12 mouse cellular contexts compared by ENCODE assay signal in the genomic region with DNA sequence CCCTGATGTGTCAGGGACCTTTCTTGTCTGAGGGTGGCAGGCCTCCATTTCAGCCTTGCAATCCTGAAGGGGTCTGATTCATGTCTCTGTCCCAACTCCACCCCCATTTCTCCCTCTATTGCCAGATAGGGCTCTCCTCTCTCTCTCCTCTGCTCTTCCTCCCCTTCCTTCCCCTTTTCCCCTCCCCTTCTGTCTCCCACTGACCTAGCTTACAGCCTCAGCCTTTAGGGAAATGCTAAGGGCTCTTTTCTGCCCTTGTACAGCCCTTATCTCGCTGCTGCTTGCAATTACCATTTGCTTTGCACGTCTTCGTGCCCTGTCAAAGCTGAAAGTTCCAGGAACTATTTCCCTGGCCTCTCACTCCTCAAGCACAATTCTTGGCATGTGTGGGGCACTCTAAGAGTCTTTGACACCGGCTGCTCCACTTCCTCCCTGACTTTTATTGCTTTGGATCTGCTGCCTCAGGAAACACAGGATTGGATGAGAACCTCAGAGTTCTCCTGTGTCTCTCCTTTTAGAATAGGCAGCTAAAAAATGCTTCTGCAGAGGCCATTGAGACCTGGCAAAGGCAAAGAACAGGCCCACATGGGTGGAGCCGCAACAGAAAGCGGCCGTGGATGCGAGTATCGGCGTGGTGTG.
DNase-seq lines count a peak whose midpoint lies in the region; ATAC-seq and TF ChIP-seq lines count a peak whose summit lies in the region.
"Had no signal": no experiment of that assay in that cellular context is flagged by ENCODE, and none has a peak within 500 bp of the region (broad histone marks: within the 10 kb centered on the region; RNA-seq: fewer than 3 reads in every experiment).

No protein-coding gene starts in this region.

- ATAC-seq in heart, postnatal 0 days (ENCODE audit: insufficient read depth, low read depth) = peak; percentile 41; the same call in 1 of the 2 replicates
- ATAC-seq in heart, embryonic 12.5 days (ENCODE audit: insufficient number of reproducible peaks, low FRiP score) = no peak
- ATAC-seq in kidney, embryonic 14.5 days (ENCODE audit: low FRiP score, low TSS enrichment) = no peak
- ATAC-seq in lung, embryonic 15.5 days (ENCODE audit: borderline replicate concordance, extremely low read depth, low FRiP score, low TSS enrichment) = peak; percentile 70
- ATAC-seq: forebrain, embryonic 14.5 days had no signal

- H3K27ac ChIP-seq in heart, postnatal 0 days (ENCODE audit: low read depth) = peak overlapping the region; percentile 30; the same call in 1 of the 2 replicates
- no peak overlapping the region; the same call in 1 of the 2 replicates for H3K27ac ChIP-seq in heart, embryonic 12.5 days (ENCODE audit: poor library complexity, severe bottlenecking)
- peak overlapping the region; percentile 24; the same call in 1 of the 2 replicates for H3K27ac ChIP-seq in kidney, embryonic 14.5 days (ENCODE audit: low read depth, low read length)
- peak overlapping the region; percentile 64 for H3K27ac ChIP-seq in lung, embryonic 15.5 days
- H3K27ac ChIP-seq in embryonic facial prominence, embryonic 10.5 days (replicated peaks) = no peak overlapping the region; the same call in 1 of the 2 replicates
- H3K27ac ChIP-seq: hindbrain, embryonic 12.5 days; macrophage; neural tube, embryonic 12.5 days had no signal

- no peaks in the 10 kb centered on the region for H3K4me1 ChIP-seq in heart, postnatal 0 days (ENCODE audit: control insufficient read depth, insufficient read depth)
- peaks cover 10% of the 10 kb centered on the region; the same call in 1 of the 2 replicates for H3K4me1 ChIP-seq in heart, embryonic 12.5 days (replicated peaks)
- no peaks in the 10 kb centered on the region for H3K4me1 ChIP-seq in kidney, embryonic 14.5 days (ENCODE audit: control insufficient read depth, insufficient read depth, low read length)
- peaks cover 7% of the 10 kb centered on the region; the same call in 1 of the 2 replicates for H3K4me1 ChIP-seq in lung, embryonic 15.5 days
- peaks cover 4% of the 10 kb centered on the region; the same call in 1 of the 2 replicates for H3K4me1 ChIP-seq in embryonic facial prominence, embryonic 10.5 days
- H3K4me1 ChIP-seq: hindbrain, embryonic 12.5 days; neural tube, embryonic 12.5 days had no signal

- no peak for TF ChIP-seq EP300 in heart, postnatal 0 days (IDR thresholded peaks at IDR 0.05; ENCODE audit: low read depth)

- H3K9ac ChIP-seq in heart, postnatal 0 days (replicated peaks; ENCODE audit: low read depth, low read length) = no peak overlapping the region
- no peak overlapping the region for H3K9ac ChIP-seq in heart, embryonic 12.5 days
- H3K9ac ChIP-seq in kidney, embryonic 14.5 days (ENCODE audit: low read depth, low read length) = no peak overlapping the region
- H3K9ac ChIP-seq in lung, embryonic 15.5 days = no peak overlapping the region
- H3K9ac ChIP-seq: hindbrain, embryonic 12.5 days; neural tube, embryonic 12.5 days had no signal

- WGBS in heart, postnatal 0 days = 57% methylated on average over 10 of the region's 10 CpGs
- WGBS in heart, embryonic 12.5 days = 55% methylated on average over 10 of the region's 10 CpGs
- 58% methylated on average over 10 of the region's 10 CpGs for WGBS in kidney, embryonic 14.5 days
- 58% methylated on average over 10 of the region's 10 CpGs for WGBS in lung, embryonic 15.5 days
- WGBS in embryonic facial prominence, embryonic 10.5 days = 80% methylated on average over 10 of the region's 10 CpGs

- DNase-seq in heart, postnatal 0 days (ENCODE audit: low spot score) = no peak
- peak; percentile 4 for DNase-seq in adrenal gland, postnatal 10 days
- DNase-seq in T-cell, adult 2 months (ENCODE audit: low spot score) = no peak
- DNase-seq in layer of hippocampus, adult 9-11 months = no peak
- no peak for DNase-seq in embryonic facial prominence, embryonic 10.5 days (ENCODE audit: low spot score)

- no peaks in the 10 kb centered on the region for H3K36me3 ChIP-seq in heart, postnatal 0 days (replicated peaks; ENCODE audit: control insufficient read depth, insufficient read depth, low read length)
- no peaks in the 10 kb centered on the region for H3K36me3 ChIP-seq in heart, embryonic 12.5 days
- no peaks in the 10 kb centered on the region for H3K36me3 ChIP-seq in kidney, embryonic 14.5 days (ENCODE audit: control insufficient read depth, insufficient read depth, low read length)
- no peaks in the 10 kb centered on the region for H3K36me3 ChIP-seq in lung, embryonic 15.5 days
- no peaks in the 10 kb centered on the region for H3K36me3 ChIP-seq in embryonic facial prominence, embryonic 10.5 days (replicated peaks)
- H3K36me3 ChIP-seq: hindbrain, embryonic 12.5 days; neural tube, embryonic 12.5 days had no signal

- H3K9me3 ChIP-seq in heart, postnatal 0 days (replicated peaks; ENCODE audit: control insufficient read depth, low read length) = peaks cover 3% of the 10 kb centered on the region
- H3K9me3 ChIP-seq in heart, embryonic 12.5 days (replicated peaks) = no peaks in the 10 kb centered on the region; the same call in 1 of the 2 replicates
- H3K9me3 ChIP-seq in kidney, embryonic 14.5 days (ENCODE audit: control insufficient read depth, low read length) = no peaks in the 10 kb centered on the region
- H3K9me3 ChIP-seq in lung, embryonic 15.5 days = no peaks in the 10 kb centered on the region
- 0 out of 2 replicates have a peak, but pooled peaks cover 2% of the 10 kb centered on the region for H3K9me3 ChIP-seq in embryonic facial prominence, embryonic 10.5 days
- H3K9me3 ChIP-seq: hindbrain, embryonic 12.5 days; neural tube, embryonic 12.5 days had no signal

- TF ChIP-seq CTCF in heart, postnatal 0 days (IDR thresholded peaks at IDR 0.05; ENCODE audit: low read depth) = no peak

- no peak overlapping the region for H3K4me2 ChIP-seq in heart, postnatal 0 days (ENCODE audit: low read depth, low read length)
- H3K4me2 ChIP-seq in heart, embryonic 12.5 days = no peak overlapping the region
- no peak overlapping the region for H3K4me2 ChIP-seq in kidney, embryonic 14.5 days (replicated peaks; ENCODE audit: low read depth, low read length)
- H3K4me2 ChIP-seq in lung, embryonic 15.5 days = no peak overlapping the region
- H3K4me2 ChIP-seq: hindbrain, embryonic 12.5 days; neural tube, embryonic 12.5 days had no signal

- no peak overlapping the region for H3K4me3 ChIP-seq in heart, postnatal 0 days (ENCODE audit: low read depth, low read length)
- no peak overlapping the region for H3K4me3 ChIP-seq in heart, embryonic 12.5 days
- H3K4me3 ChIP-seq in kidney, embryonic 14.5 days (ENCODE audit: low read length) = no peak overlapping the region
- H3K4me3 ChIP-seq in lung, embryonic 15.5 days = no peak overlapping the region
- no peak overlapping the region for H3K4me3 ChIP-seq in embryonic facial prominence, embryonic 10.5 days
- H3K4me3 ChIP-seq: hindbrain, embryonic 12.5 days; neural tube, embryonic 12.5 days had no signal

- no peaks in the 10 kb centered on the region for H3K27me3 ChIP-seq in heart, postnatal 0 days (ENCODE audit: control insufficient read depth, insufficient read depth, low read length)
- no peaks in the 10 kb centered on the region for H3K27me3 ChIP-seq in heart, embryonic 12.5 days (replicated peaks)
- H3K27me3 ChIP-seq in kidney, embryonic 14.5 days (ENCODE audit: control insufficient read depth, insufficient read depth, low read length) = no peaks in the 10 kb centered on the region
- H3K27me3 ChIP-seq in lung, embryonic 15.5 days = no peaks in the 10 kb centered on the region
- no peaks in the 10 kb centered on the region for H3K27me3 ChIP-seq in embryonic facial prominence, embryonic 10.5 days (replicated peaks; ENCODE audit: low read depth, poor library complexity, severe bottlenecking)
- H3K27me3 ChIP-seq: hindbrain, embryonic 12.5 days; neural tube, embryonic 12.5 days had no signal

Comparison
In these comparisons a context has a peak if more than half of its experiments do, and no peak if none do; other contexts are left out.
1. ATAC-seq: peak in heart, postnatal 0 days (single experiment) and lung, embryonic 15.5 days (single experiment); none in heart, embryonic 12.5 days (single experiment) and kidney, embryonic 14.5 days (single experiment).
2. H3K27ac ChIP-seq: peak in heart, postnatal 0 days (single experiment), kidney, embryonic 14.5 days (single experiment) and lung, embryonic 15.5 days (single experiment); none in heart, embryonic 12.5 days (single experiment) and embryonic facial prominence, embryonic 10.5 days (single experiment).